In genomic region chr7:138907976-138908375, GRCm38 (mm10) we compare ENCODE assay signal across 8 mouse cellular contexts. TPM values are rescaled to one million over a fixed set of nuclear protein-coding genes. Genes with fewer than 3 reads are reported as not detected.
DNase-seq lines count a peak whose midpoint lies in the region; ATAC-seq lines count a peak whose summit lies in the region.

No protein-coding gene starts in this region.

- peaks cover 15% of the 10 kb centered on the region for H3K27me3 ChIP-seq in hindbrain, embryonic 10.5 days (ENCODE audit: insufficient read depth, poor library complexity, severe bottlenecking)
- no peaks in the 10 kb centered on the region for H3K27me3 ChIP-seq in liver, embryonic 12.5 days (replicated peaks)

- H3K4me1 ChIP-seq in hindbrain, embryonic 10.5 days (replicated peaks) = peaks cover 46% of the 10 kb centered on the region
- H3K4me1 ChIP-seq in liver, embryonic 12.5 days = peaks cover 61% of the 10 kb centered on the region

- peak overlapping the region; percentile 94 for H3K4me2 ChIP-seq in liver, embryonic 12.5 days

- H3K4me3 ChIP-seq in hindbrain, embryonic 10.5 days = peak overlapping the region; percentile 78
- H3K4me3 ChIP-seq in liver, embryonic 12.5 days = peak overlapping the region; percentile 85

- DNase-seq in cerebellum, adult 11-12 months = peak; percentile 22
- DNase-seq in cerebellum, postnatal 36 days = no peak
- DNase-seq in A20 (ENCODE audit: low read depth, low spot score) = peak; percentile 31
- DNase-seq in hindbrain, embryonic 10.5 days (ENCODE audit: low spot score) = peak; percentile 12
- DNase-seq in left cerebral cortex, postnatal 4 days = no peak
- DNase-seq in spleen, adult 12 weeks (ENCODE audit: low spot score) = no peak

- intact Hi-C loops in left cerebral cortex, postnatal 4 days (cut with DNase I) = no loop called here

- ATAC-seq in liver, embryonic 12.5 days = no peak
- no peak for ATAC-seq in activated CD4-positive, CD25-positive, alpha-beta regulatory T cell, adult 4 months

- WGBS in hindbrain, embryonic 10.5 days = 52% methylated on average over 5 of the region's 5 CpGs
- WGBS in liver, embryonic 12.5 days (ENCODE audit: insufficient replicate concordance) = 69% methylated on average over 5 of the region's 5 CpGs

- H3K9me3 ChIP-seq in hindbrain, embryonic 10.5 days = no peaks in the 10 kb centered on the region
- H3K9me3 ChIP-seq in liver, embryonic 12.5 days (replicated peaks) = no peaks in the 10 kb centered on the region

- peak overlapping the region; percentile 92 for H3K9ac ChIP-seq in liver, embryonic 12.5 days

- H3K27ac ChIP-seq in hindbrain, embryonic 10.5 days = peak overlapping the region; percentile 95
- peak overlapping the region; percentile 86 for H3K27ac ChIP-seq in liver, embryonic 12.5 days

- peaks cover 3% of the 10 kb centered on the region for H3K36me3 ChIP-seq in hindbrain, embryonic 10.5 days
- 0 out of 2 replicates have a peak, but pooled peaks cover 6% of the 10 kb centered on the region for H3K36me3 ChIP-seq in liver, embryonic 12.5 days

RNA-seq across cellular contexts. Expression of gene Bnip3, which starts 1.3 kb away (rescaled TPM):
- 101 and 145 TPM in 2 replicates for polyA plus RNA-seq in hindbrain, embryonic 10.5 days (2016; fragmentation: Nextera tagmentation; extraction: Ambion mirVana)
- polyA plus RNA-seq in liver, embryonic 12.5 days (2016; fragmentation: Nextera tagmentation; extraction: Ambion mirVana) = 81.0 and 81.8 TPM in 2 replicates
- 10 to 100 TPM; 13.3 to 14.4 TPM for polyA plus RNA-seq in activated CD4-positive, CD25-positive, alpha-beta regulatory T cell, adult 4 months (2017; shearing (Covaris generic))
- 10 to 100 TPM; 57.0 to 58.0 TPM for total RNA-seq in left cerebral cortex, postnatal 4 days (2021)

RNA-seq across cellular contexts. Expression of gene Jakmip3, which starts 32.6 kb away (rescaled TPM):
- polyA plus RNA-seq in hindbrain, embryonic 10.5 days (2016; fragmentation: Nextera tagmentation; extraction: Ambion mirVana) = 1.3 and 1.8 TPM in 2 replicates
- 0.05 TPM in 2 replicates for polyA plus RNA-seq in liver, embryonic 12.5 days (2016; fragmentation: Nextera tagmentation; extraction: Ambion mirVana)
- not detected for polyA plus RNA-seq in activated CD4-positive, CD25-positive, alpha-beta regulatory T cell, adult 4 months (2017; shearing (Covaris generic))
- 10 to 100 TPM; 42.1 to 42.6 TPM for total RNA-seq in left cerebral cortex, postnatal 4 days (2021)

Comparison
In these comparisons a context has a peak if more than half of its experiments do, and no peak if none do; other contexts are left out.
1. DNase-seq: peak in cerebellum, adult 11-12 months (single experiment), A20 (single experiment) and hindbrain, embryonic 10.5 days (single experiment); none in cerebellum, postnatal 36 days (0 of 2), left cerebral cortex, postnatal 4 days (single experiment) and spleen, adult 12 weeks (single experiment).